Mouse (Mus musculus): ENCODE measurements around the gene Adipor1. TPM values are rescaled to one million over a fixed set of nuclear protein-coding genes. Genes with fewer than 3 reads are reported as not detected.

Gene Adipor1
- polyA plus RNA-seq, 1 experiment from 2014 or later: 114 TPM

GRCm38 (mm10) chr1:134405509-134406413, 9.4 kb upstream of the Adipor1 start, which contains the start of gene Cyb5r1:
Gene Cyb5r1, plus strand, starts transcription at chr1:134405559.
- no peaks in the 10 kb centered on the region for H3K27me3 ChIP-seq (replicated peaks)
- no peaks in the 10 kb centered on the region for H3K9me3 ChIP-seq (replicated peaks)
- H3K4me1 ChIP-seq: peaks cover 12% of the 10 kb centered on the region
- H3K4me3 ChIP-seq: peak within 1 kb of the TSS; percentile 81
- peaks cover 35% of the 10 kb centered on the region for H3K36me3 ChIP-seq
- 3% methylated on average over 43 of the region's 43 CpGs for WGBS (ENCODE audit: insufficient replicate concordance)
- peak within 1 kb of the TSS; percentile 81 for H3K9ac ChIP-seq
- ATAC-seq: peak; percentile 97
- H3K27ac ChIP-seq: peak within 1 kb of the TSS; percentile 85
- H3K4me2 ChIP-seq: peak within 1 kb of the TSS; percentile 83

GRCm38 (mm10) chr1:134406414-134406771, 8.8 kb upstream of the Adipor1 start:
- Histone ChIP-seq H3K9ac (peak overlapping the region; percentile 81), H3K4me2 (peak overlapping the region; percentile 83), H3K9me3 (replicated peaks) (no peaks in the 10 kb centered on the region), H3K4me1 (peaks cover 12% of the 10 kb centered on the region), H3K4me3 (peak overlapping the region; percentile 81), H3K27ac (peak overlapping the region; percentile 85), H3K27me3 (replicated peaks) (no peaks in the 10 kb centered on the region), H3K36me3 (peaks cover 42% of the 10 kb centered on the region)
- peak; percentile 25 for ATAC-seq
- 23% methylated on average over 8 of the region's 8 CpGs for WGBS (ENCODE audit: insufficient replicate concordance)

- no peak overlapping the region for H3K4me3 ChIP-seq
- no peak overlapping the region for H3K9ac ChIP-seq
- no peaks in the 10 kb centered on the region for H3K27me3 ChIP-seq (replicated peaks)
- H3K4me2 ChIP-seq: no peak overlapping the region
- no peaks in the 10 kb centered on the region for H3K9me3 ChIP-seq (replicated peaks)
- H3K4me1 ChIP-seq: peaks cover 12% of the 10 kb centered on the region
- ATAC-seq: no peak
- 88% methylated on average over 8 of the region's 8 CpGs for WGBS (ENCODE audit: insufficient replicate concordance)
- no peak overlapping the region for H3K27ac ChIP-seq
- H3K36me3 ChIP-seq: peaks cover 51% of the 10 kb centered on the region
Observed at GRCm38 (mm10) chr1:134408080-134408479, 7.1 kb upstream of the Adipor1 start.

- no peak for ATAC-seq
- Histone ChIP-seq H3K4me2 (no peak overlapping the region), H3K4me1 (peaks cover 22% of the 10 kb centered on the region), H3K27ac (no peak overlapping the region), H3K27me3 (replicated peaks) (no peaks in the 10 kb centered on the region), H3K4me3 (no peak overlapping the region), H3K9ac (no peak overlapping the region), H3K9me3 (replicated peaks) (no peaks in the 10 kb centered on the region), H3K36me3 (peaks cover 51% of the 10 kb centered on the region)
- WGBS (ENCODE audit: insufficient replicate concordance): 85% methylated on average over 9 of the region's 9 CpGs
Observed at GRCm38 (mm10) chr1:134411706-134412629, 3.2 kb upstream of the Adipor1 start.

- WGBS (ENCODE audit: insufficient replicate concordance): 52% methylated on average over 2 of the region's 2 CpGs
- H3K36me3 ChIP-seq: peaks cover 40% of the 10 kb centered on the region
- H3K9me3 ChIP-seq (replicated peaks): no peaks in the 10 kb centered on the region
- H3K9ac ChIP-seq: no peak overlapping the region
- no peaks in the 10 kb centered on the region for H3K27me3 ChIP-seq (replicated peaks)
- H3K4me2 ChIP-seq: peak overlapping the region; percentile 74
- H3K4me3 ChIP-seq: no peak overlapping the region
- peak overlapping the region; percentile 97 for H3K27ac ChIP-seq
- no peak for ATAC-seq
- peaks cover 39% of the 10 kb centered on the region for H3K4me1 ChIP-seq
Observed at GRCm38 (mm10) chr1:134414038-134414437, 1.1 kb upstream of the Adipor1 start.

GRCm38 (mm10) chr1:134414501-134415167, 544 bp upstream of the Adipor1 start:
- peaks cover 45% of the 10 kb centered on the region for H3K4me1 ChIP-seq
- no peaks in the 10 kb centered on the region for H3K27me3 ChIP-seq (replicated peaks)
- peaks cover 34% of the 10 kb centered on the region for H3K36me3 ChIP-seq
- H3K9me3 ChIP-seq (replicated peaks): no peaks in the 10 kb centered on the region
- no peak for ATAC-seq
- peak overlapping the region; percentile 93 for H3K4me3 ChIP-seq
- peak overlapping the region; percentile 97 for H3K27ac ChIP-seq
- peak overlapping the region; percentile 74 for H3K4me2 ChIP-seq
- 16% methylated on average over 11 of the region's 11 CpGs for WGBS (ENCODE audit: insufficient replicate concordance)
- H3K9ac ChIP-seq: peak overlapping the region; percentile 71

GRCm38 (mm10) chr1:134418414-134418975, 3.3 kb downstream of the Adipor1 start:
- H3K4me2 ChIP-seq: peak overlapping the region; percentile 74
- 46% methylated on average over 2 of the region's 2 CpGs for WGBS (ENCODE audit: insufficient replicate concordance)
- H3K4me3 ChIP-seq: peak overlapping the region; percentile 93
- no peak for ATAC-seq
- peak overlapping the region; percentile 79 for H3K27ac ChIP-seq
- H3K36me3 ChIP-seq: peaks cover 17% of the 10 kb centered on the region
- H3K27me3 ChIP-seq (replicated peaks): no peaks in the 10 kb centered on the region
- H3K9me3 ChIP-seq (replicated peaks): no peaks in the 10 kb centered on the region
- peak overlapping the region; percentile 50 for H3K9ac ChIP-seq
- peaks cover 82% of the 10 kb centered on the region for H3K4me1 ChIP-seq

- H3K4me1 ChIP-seq: peaks cover 86% of the 10 kb centered on the region
- peaks cover 23% of the 10 kb centered on the region for H3K36me3 ChIP-seq
- peak overlapping the region; percentile 93 for H3K4me3 ChIP-seq
- peak overlapping the region; percentile 74 for H3K4me2 ChIP-seq
- no peaks in the 10 kb centered on the region for H3K27me3 ChIP-seq (replicated peaks)
- no peak for ATAC-seq
- peak overlapping the region; percentile 50 for H3K9ac ChIP-seq
- peak overlapping the region; percentile 79 for H3K27ac ChIP-seq
- 7% methylated on average over 1 of the region's 1 CpGs for WGBS (ENCODE audit: insufficient replicate concordance)
- no peaks in the 10 kb centered on the region for H3K9me3 ChIP-seq (replicated peaks)
Observed at GRCm38 (mm10) chr1:134419176-134419575, 4.0 kb downstream of the Adipor1 start.

- Histone ChIP-seq H3K27ac (peak overlapping the region; percentile 79), H3K9ac (peak overlapping the region; percentile 50), H3K4me1 (peaks cover 86% of the 10 kb centered on the region), H3K9me3 (replicated peaks) (no peaks in the 10 kb centered on the region), H3K4me3 (peak overlapping the region; percentile 93), H3K36me3 (peaks cover 31% of the 10 kb centered on the region), H3K27me3 (replicated peaks) (no peaks in the 10 kb centered on the region), H3K4me2 (peak overlapping the region; percentile 74)
- ATAC-seq: no peak
- WGBS (ENCODE audit: insufficient replicate concordance): 12% methylated on average over 5 of the region's 5 CpGs
Observed at GRCm38 (mm10) chr1:134419751-134420458, 4.7 kb downstream of the Adipor1 start.

- peak; percentile 77 for ATAC-seq
- H3K4me3 ChIP-seq: no peak overlapping the region
- no peaks in the 10 kb centered on the region for H3K27me3 ChIP-seq (replicated peaks)
- H3K9ac ChIP-seq: peak overlapping the region; percentile 47
- H3K36me3 ChIP-seq: peaks cover 63% of the 10 kb centered on the region
- H3K4me1 ChIP-seq: peaks cover 91% of the 10 kb centered on the region
- WGBS (ENCODE audit: insufficient replicate concordance): 25% methylated on average over 10 of the region's 10 CpGs
- no peaks in the 10 kb centered on the region for H3K9me3 ChIP-seq (replicated peaks)
- H3K27ac ChIP-seq: peak overlapping the region; percentile 93
- H3K4me2 ChIP-seq: peak overlapping the region; percentile 56
Observed at GRCm38 (mm10) chr1:134423911-134424310, 8.7 kb downstream of the Adipor1 start.

All from liver, embryonic 12.5 days (tissue).